Mouse (Mus musculus): ENCODE data around the gene Rbms1.

The Rbms1 gene

DNA sequence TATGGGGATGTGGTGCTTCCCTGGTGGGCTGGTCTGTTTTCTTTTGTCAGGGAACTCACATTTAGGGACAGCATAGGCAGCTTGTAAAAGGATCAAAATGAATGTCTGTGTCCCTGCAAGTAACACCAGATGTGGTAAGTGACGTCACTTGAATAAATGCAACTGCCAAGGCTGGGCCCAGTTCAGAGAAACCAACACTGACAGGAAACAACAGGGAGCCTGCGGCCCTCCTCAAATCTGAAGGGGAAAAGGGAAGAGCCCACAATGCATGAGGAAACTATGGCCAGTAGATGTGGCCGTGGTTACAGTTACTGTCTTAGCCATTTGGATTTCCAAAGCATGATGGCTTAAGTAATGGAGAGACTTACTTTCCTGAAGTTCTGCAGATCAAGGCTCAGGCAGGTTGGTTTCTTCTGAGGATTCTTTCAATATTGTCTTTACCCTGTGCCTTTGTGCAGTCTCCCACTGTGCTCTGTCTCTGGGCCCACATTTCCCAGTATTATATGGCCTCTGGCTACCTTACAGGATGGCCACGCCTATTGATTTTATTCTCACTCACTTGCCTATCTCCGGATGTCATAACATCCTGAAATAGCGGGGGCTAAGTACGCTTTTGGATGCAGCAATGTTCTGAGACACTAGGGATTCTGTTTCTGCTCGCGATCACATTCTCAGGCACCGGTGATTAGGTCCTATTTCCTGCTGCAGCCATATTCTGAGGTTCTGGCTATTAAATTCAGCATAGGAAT lies 223.4 kb downstream of the Rbms1 start:
- in situ Hi-C loops (cut with MboI; ENCODE audit: low pct_unique_long_range_greater_than_20kb in 1 of 2, low sequenced_read_pairs in 2 of 2, unreplicated experiment in 1 of 2), result no loop called here

DNA sequence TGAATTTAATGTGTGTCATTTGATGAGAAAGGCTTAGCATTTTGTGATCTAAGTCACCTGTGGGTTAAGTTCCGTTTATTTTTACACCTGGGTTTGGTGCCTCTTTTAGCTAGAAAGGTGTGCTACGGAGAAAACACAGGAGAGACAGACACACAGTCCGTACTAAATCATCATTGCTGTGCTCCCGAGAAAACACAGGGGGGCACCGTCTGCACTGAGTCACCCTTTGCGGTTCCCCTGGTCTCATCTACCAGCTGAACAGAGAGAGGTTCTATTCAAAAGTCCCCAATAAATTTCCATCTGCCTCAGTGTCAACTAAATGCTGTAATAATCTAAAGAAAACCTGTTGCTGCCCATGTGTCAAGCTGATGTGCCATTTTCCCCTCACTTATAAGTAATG lies 232.1 kb downstream of the Rbms1 start:
- in situ Hi-C loops (cut with MboI; ENCODE audit: low pct_unique_long_range_greater_than_20kb in 1 of 2, low sequenced_read_pairs in 2 of 2, unreplicated experiment in 1 of 2), result no loop called here

DNA sequence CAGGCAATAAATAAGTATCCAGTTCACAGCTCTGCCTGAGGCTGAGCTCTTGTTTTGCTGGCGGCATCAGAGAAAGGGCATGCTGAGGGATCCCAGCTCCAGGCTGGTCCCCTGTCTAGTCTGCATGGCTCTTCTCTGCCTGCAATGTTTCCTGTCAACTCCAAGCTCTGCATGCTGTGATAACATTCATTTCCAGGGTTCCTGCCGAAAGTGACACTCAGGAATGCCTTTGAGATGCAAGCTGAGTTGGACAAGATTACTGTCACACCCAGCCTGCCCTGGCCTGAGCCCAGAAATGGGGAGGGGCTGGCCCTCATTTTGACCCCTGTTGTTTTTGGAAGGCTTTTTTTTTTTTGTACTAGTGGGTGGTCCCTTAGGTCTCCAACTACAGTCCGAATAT lies 233.0 kb downstream of the Rbms1 start:
- in situ Hi-C loops (cut with MboI; ENCODE audit: low pct_unique_long_range_greater_than_20kb in 1 of 2, low sequenced_read_pairs in 2 of 2, unreplicated experiment in 1 of 2), result no loop called here

DNA sequence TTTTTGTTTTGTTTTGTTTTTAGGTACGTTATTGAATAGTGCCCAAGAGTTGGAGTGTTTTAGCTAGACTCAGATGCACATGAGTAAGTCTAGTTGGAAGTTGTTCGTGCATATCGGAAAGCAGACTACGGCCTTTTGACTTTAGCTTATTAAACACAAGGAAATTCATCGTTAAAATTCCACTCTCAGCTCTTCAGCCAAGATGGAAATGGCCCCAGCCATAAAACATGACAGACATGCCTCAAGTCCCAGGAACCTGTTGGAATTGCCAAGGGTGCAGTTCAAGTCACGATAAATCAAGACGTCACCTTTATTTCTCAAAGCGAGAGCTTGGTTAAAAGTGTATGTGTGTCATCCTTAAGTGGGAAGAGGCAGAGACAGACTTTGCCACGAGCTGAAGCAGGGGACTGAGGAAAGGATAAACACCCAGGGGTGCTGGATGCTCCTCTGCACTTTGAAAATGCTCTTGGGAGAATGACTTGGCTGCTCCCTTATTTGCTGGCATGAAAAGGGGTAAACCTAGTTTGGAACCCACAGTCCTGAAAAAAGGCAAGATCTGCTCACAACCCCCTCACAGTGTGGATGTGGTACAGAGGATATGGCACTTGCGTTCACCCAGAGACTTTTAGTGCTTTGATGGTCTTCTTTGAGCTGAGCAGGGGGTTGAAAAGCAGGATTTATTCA lies 233.9 kb downstream of the Rbms1 start:
- in situ Hi-C loops (cut with MboI; ENCODE audit: low pct_unique_long_range_greater_than_20kb in 1 of 2, low sequenced_read_pairs in 2 of 2, unreplicated experiment in 1 of 2), result no loop called here

DNA sequence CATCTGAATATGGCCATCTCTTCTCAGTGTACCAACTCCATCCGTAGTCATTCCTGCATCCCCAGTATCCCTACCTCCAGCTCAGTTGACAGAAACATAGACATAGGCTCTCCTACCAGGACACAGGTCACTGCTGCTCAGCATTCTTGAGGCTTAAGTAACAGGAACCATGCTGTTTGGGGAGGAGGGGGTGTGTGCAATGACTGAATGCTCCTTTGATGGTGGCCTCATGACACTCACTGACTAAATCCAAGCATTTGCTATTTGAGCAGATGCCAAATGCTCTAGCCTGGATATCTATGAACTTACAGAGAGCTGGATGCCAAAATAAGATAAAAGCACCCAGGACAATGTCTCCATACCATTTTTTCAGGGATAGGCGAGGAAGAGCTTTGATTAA lies 238.3 kb downstream of the Rbms1 start:
- in situ Hi-C loops (cut with MboI; ENCODE audit: low pct_unique_long_range_greater_than_20kb in 1 of 2, low sequenced_read_pairs in 2 of 2, unreplicated experiment in 1 of 2), result loop anchor here in 1 of 2 experiments (25.0 kb wide), 1 partner anchor 738 kb away; no protein-coding TSS in a partner anchor

DNA sequence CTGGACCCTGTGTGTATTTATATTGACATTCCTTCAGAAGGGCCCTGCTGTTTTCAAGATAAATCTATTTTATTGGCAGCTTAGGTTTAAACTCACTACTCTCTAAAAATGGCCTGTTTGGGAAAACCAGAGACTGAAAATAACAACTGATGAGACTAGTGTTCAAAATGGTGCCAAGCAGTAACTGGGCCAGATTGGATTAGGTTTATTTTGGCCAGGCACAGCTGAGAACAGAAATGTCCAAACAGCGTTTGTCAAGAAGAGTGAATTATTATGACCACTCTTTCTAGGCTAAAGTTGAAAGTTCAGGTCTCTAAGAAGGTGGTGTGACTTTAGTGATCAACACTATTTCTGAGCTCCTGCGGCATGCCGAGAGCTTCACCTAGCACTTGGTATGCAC lies 240.0 kb downstream of the Rbms1 start:
- in situ Hi-C loops (cut with MboI; ENCODE audit: low pct_unique_long_range_greater_than_20kb in 1 of 2, low sequenced_read_pairs in 2 of 2, unreplicated experiment in 1 of 2), result loop anchor here in 1 of 2 experiments (25.0 kb wide), 1 partner anchor 739 kb away; no protein-coding TSS in a partner anchor

DNA sequence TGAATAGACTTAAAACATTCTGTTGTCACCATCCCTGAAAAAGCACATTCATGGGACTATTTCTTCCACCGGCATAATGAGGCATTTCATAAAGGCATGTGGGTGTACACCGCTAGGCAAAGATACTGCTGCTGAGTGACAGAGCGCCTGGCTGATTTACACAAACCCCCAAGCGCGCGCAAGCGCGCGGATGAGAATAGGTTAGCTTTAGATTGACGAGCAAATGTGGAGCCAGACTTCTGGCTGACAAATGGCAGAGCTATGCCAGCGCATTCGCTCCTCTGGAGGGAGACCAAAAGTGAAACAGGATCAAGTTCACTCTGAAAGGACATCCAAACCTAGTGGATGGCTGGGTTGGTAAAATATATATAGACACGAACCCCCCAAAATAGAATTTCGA lies 240.5 kb downstream of the Rbms1 start, which contains the start of gene Itgb6:
TSS of gene Itgb6 (minus strand) at position 130 of the 400 bp plus-strand sequence.
- in situ Hi-C loops (cut with MboI; ENCODE audit: low pct_unique_long_range_greater_than_20kb in 1 of 2, low sequenced_read_pairs in 2 of 2, unreplicated experiment in 1 of 2), result loop anchor here in 1 of 2 experiments (25.0 kb wide), 1 partner anchor 740 kb away; no protein-coding TSS in a partner anchor

DNA sequence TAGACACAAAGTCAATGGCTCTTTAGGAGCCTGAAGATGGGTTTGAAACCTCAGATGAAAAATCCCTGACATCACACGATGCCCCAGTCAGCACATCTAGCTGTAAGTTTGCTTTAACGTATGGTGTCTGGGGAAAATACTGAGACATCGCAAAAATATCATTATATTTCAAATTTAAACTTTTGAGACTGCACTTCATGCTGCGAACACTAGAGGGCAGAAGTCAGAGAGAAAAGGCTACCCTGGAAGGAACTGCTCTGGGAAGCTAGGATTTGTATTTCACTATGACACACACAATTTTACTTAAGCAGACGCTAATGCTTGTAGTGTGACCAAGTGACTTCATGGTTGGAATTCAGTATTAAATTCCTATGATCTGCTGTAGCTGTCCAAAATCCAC lies 242.1 kb downstream of the Rbms1 start:
- in situ Hi-C loops (cut with MboI; ENCODE audit: low pct_unique_long_range_greater_than_20kb in 1 of 2, low sequenced_read_pairs in 2 of 2, unreplicated experiment in 1 of 2), result loop anchor here in 1 of 2 experiments (25.0 kb wide), 1 partner anchor 741 kb away; no protein-coding TSS in a partner anchor

DNA sequence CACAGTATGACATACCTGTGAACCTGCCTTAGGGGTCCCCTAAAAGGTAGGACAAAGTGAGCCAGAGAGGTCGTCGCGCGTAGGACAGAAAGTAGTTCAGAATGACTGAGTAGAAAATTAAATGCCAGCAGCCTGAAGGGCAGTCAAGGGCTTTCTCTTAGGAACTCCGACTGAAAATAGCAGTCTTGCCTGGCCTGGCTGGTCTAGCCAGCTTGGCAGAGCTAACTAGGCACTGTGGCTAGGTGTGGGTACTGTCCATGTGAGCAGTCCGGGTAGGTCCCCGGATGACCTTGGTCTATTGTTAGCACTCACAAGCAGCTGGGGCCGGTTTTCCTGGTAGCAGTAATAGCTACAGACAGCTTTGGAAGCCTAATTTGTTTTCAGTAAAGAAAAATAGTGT lies 242.8 kb downstream of the Rbms1 start:
- in situ Hi-C loops (cut with MboI; ENCODE audit: low pct_unique_long_range_greater_than_20kb in 1 of 2, low sequenced_read_pairs in 2 of 2, unreplicated experiment in 1 of 2), result loop anchor here in 1 of 2 experiments (25.0 kb wide), 1 partner anchor 742 kb away; no protein-coding TSS in a partner anchor

DNA sequence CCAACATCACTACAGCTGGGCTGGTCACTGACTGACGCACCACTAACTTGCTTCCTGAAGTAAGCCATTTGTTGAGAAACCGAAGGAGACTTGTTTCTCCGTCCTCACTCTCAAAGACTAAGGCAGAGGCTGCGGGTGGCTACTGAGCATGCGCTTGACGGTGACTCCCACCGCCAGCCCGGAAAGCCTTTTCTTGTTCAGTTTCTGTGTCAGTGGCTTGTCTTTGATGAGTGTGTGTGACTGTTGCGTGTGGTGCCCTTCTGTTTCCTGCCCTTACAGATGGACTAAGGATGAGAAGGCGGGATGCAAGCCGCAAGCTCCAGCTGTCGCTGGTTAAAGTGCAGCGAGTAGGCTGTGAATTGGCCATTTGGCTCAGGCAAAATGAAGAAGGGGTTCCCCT lies 245.6 kb downstream of the Rbms1 start:
- in situ Hi-C loops (cut with MboI; ENCODE audit: low pct_unique_long_range_greater_than_20kb in 1 of 2, low sequenced_read_pairs in 2 of 2, unreplicated experiment in 1 of 2), result loop anchor here in 1 of 2 experiments (25.0 kb wide), 1 partner anchor 745 kb away; no protein-coding TSS in a partner anchor

DNA sequence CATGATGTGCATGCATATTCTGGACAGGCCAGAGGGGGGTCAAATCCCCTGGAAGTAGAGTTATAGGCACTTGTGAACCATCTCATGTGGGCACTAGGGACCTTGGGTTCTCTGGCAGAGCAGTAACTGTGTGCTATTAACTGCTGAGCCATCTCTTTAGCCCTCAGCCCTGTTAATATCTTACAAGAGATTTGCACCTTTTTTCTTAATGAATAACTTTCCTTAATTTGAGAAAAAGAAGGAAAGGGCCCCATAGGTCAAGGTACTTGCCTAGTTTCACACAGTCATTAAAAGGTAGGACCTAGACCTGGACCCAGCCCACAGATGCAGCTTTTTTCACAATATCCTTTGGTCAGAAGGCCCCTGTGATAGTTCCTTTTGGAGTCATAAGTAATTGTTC lies 246.4 kb downstream of the Rbms1 start:
- in situ Hi-C loops (cut with MboI; ENCODE audit: low pct_unique_long_range_greater_than_20kb in 1 of 2, low sequenced_read_pairs in 2 of 2, unreplicated experiment in 1 of 2), result loop anchor here in 1 of 2 experiments (25.0 kb wide), 1 partner anchor 746 kb away; no protein-coding TSS in a partner anchor

DNA sequence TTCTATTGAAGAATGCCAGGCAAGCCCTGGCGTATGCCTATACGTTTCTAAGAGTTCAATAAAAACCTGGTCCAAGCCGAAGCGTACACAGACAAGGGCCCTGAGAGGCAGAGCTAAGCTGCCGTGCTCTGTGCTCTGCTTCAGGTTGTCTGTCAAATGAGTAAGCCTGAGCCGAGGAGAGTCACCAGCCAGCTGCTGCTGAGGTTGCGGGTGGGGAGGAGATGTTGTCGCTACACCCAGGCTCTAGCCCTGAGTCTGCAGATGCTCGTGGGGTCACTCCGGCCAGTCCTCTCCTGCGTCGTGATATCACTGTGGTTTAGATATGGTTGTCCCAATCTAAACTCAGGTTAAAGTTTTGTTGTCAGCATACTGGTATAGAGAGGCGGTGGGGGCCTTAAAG lies 247.2 kb downstream of the Rbms1 start:
- in situ Hi-C loops (cut with MboI; ENCODE audit: low pct_unique_long_range_greater_than_20kb in 1 of 2, low sequenced_read_pairs in 2 of 2, unreplicated experiment in 1 of 2), result loop anchor here in 1 of 2 experiments (25.0 kb wide), 1 partner anchor 747 kb away; no protein-coding TSS in a partner anchor

DNA sequence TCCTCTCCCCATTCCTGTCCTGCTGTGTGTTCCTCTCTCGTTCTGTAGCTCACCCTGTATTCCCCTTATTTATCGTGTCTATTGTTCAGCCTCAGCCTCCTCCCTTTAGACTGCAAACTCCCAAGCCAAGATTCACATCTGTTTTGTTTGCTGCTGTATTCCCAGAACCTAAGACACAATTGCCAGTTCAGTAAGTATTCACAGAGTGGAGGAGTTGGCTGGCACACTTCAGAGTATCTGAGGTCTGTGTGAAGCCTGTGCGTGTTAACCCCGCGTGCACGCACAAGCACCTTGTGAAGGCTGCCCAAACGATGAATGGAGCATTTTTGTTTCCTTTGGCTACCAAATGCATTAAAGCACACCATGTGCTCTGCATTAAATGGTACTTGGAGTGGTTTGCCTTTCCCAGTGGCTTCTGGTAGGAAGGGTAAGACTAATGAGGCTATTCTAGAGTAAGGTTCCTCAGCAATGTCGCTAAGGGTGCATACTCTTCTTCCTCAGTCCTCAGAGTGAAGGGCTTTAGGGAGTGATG lies 248.0 kb downstream of the Rbms1 start:
- in situ Hi-C loops (cut with MboI; ENCODE audit: low pct_unique_long_range_greater_than_20kb in 1 of 2, low sequenced_read_pairs in 2 of 2, unreplicated experiment in 1 of 2), result loop anchor here in 1 of 2 experiments (25.0 kb wide), 1 partner anchor 747 kb away; no protein-coding TSS in a partner anchor

DNA sequence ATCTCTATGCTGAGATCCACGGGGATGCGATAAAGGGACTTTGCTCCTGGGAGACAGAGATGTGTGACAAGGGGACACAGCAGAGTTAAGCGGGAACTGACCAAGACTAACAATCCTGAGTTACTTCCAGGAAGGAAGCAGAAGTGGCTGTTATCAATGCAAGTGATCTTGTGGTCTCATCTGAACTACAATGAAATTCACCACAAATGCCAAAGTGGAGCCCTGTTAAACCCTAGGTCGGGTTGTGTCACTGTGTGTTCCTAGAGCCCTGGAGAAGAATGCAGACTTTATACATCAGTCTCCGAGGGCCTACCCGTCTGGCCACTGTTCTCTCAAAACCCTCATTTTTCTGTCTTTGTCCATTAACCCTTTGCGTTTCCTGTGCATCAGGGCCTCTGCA lies 248.5 kb downstream of the Rbms1 start:
- in situ Hi-C loops (cut with MboI; ENCODE audit: low pct_unique_long_range_greater_than_20kb in 1 of 2, low sequenced_read_pairs in 2 of 2, unreplicated experiment in 1 of 2), result loop anchor here in 1 of 2 experiments (25.0 kb wide), 1 partner anchor 748 kb away; no protein-coding TSS in a partner anchor

DNA sequence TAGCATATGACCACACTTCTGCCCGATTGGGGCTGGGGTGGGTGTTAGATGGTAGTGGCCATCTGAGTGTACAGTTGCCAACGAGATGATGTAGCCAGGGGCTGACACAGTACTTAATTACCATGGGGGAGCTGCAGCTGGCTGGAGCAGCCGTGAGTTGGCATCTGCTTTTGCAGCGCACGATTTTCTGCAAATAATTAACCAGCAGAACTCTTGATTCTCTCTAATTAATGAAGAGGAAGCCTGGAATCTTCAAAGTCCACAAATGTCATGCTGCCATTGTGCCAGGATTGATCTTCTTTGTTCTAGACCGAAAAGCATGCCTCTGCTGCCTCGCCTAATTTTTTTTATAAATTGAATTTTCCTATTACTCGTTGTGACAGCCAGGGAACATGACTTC lies 249.1 kb downstream of the Rbms1 start:
- in situ Hi-C loops (cut with MboI; ENCODE audit: low pct_unique_long_range_greater_than_20kb in 1 of 2, low sequenced_read_pairs in 2 of 2, unreplicated experiment in 1 of 2), result loop anchor here in 1 of 2 experiments (25.0 kb wide), 1 partner anchor 748 kb away; no protein-coding TSS in a partner anchor

DNA sequence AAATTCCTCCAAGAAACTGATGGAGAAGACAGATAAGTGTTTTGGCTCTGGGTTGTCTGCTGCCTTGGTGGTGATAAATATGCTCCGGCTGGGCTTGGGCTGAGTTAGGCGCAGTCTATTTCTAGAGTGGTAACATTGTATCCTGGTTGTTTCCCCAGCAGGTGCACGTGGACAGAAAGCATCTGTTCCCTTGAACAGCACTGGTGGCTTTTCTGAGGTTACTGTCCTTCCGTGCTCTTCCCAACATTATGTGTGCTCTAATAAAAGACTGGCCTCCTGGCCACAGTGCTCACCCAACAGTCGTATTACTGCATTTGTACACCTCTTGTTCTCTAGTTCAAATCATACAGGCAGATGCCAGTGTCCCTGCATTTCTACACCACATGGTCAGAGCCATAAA lies 250.1 kb downstream of the Rbms1 start:
- in situ Hi-C loops (cut with MboI; ENCODE audit: low pct_unique_long_range_greater_than_20kb in 1 of 2, low sequenced_read_pairs in 2 of 2, unreplicated experiment in 1 of 2), result loop anchor here in 1 of 2 experiments (25.0 kb wide), 1 partner anchor 749 kb away; no protein-coding TSS in a partner anchor

DNA sequence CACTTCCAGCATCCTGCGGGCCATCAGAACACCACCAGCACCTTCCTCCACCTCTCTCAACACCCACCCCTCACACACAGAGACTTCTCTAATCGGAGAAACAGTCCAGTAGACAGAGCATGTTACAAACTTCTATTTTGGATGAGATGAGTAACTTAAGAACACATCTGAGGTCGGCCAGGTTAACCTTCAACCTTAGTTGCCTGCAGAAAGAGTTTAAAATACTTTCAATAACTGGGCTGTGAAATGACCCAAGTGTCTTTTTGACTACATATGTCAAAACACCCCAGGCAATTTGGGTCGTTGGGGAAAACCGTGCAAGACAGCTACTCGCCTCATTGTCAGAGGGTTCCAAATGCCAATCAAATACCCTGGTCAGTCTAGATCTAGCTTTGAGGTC lies 250.5 kb downstream of the Rbms1 start:
- in situ Hi-C loops (cut with MboI; ENCODE audit: low pct_unique_long_range_greater_than_20kb in 1 of 2, low sequenced_read_pairs in 2 of 2, unreplicated experiment in 1 of 2), result loop anchor here in 1 of 2 experiments (25.0 kb wide), 1 partner anchor 750 kb away; no protein-coding TSS in a partner anchor

DNA sequence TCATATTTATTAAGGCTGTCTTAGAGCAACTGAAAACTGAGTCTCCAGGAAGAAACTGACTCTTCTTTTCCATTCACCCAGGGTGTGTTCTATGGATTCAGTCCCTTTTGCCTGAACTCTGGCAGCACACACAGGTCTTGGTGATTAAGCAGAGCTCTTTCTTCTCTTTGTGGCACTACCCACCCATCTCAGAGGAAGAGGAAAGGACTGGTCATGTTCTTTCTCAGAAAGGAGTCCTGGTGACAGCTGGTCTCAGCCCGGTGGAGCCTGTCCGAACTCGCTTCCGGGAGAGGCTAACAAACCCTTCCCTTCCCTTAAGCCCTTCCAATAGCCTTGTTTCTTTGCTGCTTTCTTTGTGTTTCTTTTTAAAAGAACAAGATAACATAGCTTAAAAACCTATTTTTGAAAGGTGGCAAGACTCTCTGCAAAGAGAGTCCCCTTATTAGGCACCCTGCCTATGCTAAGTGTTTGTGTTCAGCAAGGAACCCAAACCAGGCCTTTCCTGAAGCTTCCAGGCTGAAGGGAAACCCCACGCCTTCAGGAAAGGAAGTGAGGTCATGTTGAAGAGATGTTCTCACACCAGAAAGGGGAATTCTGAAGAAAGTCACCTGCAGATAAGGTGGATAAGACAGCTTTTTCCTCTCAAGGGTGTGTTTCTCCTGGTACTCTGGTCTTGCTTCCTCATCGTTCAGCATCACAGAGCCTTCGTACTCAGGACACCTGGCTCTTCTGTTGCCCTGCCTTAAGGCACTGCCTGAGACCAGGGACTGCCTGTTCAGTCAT lies 251.7 kb downstream of the Rbms1 start:
- in situ Hi-C loops (cut with MboI; ENCODE audit: low pct_unique_long_range_greater_than_20kb in 1 of 2, low sequenced_read_pairs in 2 of 2, unreplicated experiment in 1 of 2), result loop anchor here in 1 of 2 experiments (25.0 kb wide), 1 partner anchor 751 kb away; no protein-coding TSS in a partner anchor

Data from mouse embryonic stem cell (cell line).